Mouse (Mus musculus): Measurements from ENCODE around the gene Smg6. TPM values are rescaled to one million over a fixed set of nuclear protein-coding genes. Genes with fewer than 3 reads are reported as not detected.

The Smg6 gene
- total RNA-seq, 2 experiments from 2014 or later = 24.1 to 25.3 TPM

DNA sequence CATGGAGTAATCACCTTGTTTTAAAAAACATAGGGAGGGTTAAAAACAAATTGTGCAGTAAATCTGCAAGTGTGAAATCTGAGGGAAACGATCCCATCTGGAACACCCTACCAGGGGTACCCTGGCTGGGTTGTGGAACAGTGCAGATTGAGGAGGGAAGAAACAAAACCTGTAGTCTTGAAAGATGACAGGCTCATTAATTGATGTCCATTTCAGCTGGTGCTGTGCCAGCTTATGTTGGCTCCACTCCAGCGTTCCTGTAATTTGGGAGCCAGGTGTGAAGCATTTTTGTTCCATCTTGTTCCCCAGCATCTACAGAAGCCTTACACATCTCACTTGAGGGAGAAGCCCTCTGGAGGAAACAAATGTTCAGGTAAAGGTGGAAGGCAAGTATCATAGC is 153.0 kb downstream of the Smg6 start:
- no peak for DNase-seq
- intact Hi-C loops (cut with DNase I) = no loop called here

DNA sequence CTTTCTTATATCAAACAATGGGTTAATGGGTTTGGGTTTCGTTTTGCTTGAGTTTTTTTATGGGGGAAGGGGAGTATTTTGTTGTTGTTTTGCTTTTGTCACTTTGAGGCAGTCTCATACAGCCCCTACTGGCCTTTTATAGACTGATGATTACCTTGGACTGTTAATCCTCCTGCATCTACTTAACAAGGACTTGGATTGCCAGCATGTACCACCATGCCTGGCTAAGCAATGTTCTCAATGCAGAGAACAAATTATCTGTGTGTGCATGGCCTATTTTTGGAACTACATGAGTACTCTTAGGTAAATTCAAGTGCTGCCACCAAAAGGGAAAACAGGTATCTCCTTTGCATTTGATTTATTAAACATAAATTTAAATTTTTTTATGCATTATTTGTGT is 157.4 kb downstream of the Smg6 start:
- DNase-seq = no peak
- intact Hi-C loops (cut with DNase I) = no loop called here

DNA sequence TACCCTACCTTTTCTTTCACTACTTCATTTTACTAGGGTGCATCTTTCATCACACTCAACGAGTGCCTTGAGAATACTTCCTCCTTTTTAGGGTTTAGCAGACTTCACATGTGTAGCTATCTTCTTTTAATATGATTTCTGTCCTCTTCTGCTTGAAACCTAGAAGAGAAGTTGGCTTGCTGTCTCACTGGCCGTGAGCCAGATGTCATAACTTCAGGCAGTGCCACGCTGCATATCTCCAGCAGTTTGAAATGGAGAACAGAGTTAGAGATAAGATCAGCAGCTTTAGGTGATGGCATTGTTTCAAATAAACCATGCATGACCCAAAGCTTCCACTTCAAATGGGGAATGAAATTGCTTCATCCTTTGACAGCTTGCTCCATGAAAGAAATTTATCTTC is 166.5 kb downstream of the Smg6 start:
- intact Hi-C loops (cut with DNase I) = no loop called here

DNA sequence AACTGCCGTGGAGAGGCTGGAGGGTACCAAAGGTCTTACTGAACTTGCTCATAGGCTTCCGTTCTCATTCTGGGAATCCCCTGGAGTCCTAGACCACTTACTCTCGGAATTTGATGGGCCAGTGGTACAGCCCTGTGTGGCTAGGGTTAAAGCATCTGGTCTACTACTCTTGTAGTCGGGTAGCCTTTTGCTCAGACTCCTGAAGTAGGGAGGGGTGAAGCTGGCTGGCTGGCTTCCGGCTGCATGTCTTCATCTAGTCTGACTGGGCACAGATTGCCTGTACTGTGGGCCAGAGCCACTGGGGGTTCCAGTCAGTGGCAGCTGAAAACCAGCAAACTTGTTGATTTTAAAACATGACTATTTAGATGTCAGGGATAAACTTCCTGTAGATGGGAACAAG is 167.0 kb downstream of the Smg6 start:
- intact Hi-C loops (cut with DNase I) = no loop called here
- DNase-seq = peak; percentile 68 to 73

More for the DNA sequence above, 166.5 kb downstream of the Smg6 start:
- DNase-seq = peak; percentile 48 to 52

DNA sequence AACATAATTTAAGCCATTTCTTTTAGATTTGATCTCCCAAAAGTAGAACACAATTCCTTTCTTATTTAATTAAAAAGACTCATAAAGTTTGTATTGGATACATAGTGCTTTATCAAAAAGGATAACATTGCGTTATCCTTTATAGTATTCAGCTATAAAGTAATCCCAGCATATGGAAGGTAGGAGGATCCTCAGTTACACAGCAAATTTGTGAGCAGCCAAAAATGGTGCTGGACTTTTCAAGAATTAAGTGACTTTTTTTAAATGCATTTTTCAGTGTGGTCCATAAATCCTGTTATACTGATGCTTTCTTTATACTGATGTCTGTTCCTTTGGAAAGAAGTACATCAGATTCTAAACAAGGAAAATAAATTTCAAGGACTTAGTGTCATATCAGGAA is 169.1 kb downstream of the Smg6 start:
- intact Hi-C loops (cut with DNase I) = no loop called here
- DNase-seq = no peak

DNA sequence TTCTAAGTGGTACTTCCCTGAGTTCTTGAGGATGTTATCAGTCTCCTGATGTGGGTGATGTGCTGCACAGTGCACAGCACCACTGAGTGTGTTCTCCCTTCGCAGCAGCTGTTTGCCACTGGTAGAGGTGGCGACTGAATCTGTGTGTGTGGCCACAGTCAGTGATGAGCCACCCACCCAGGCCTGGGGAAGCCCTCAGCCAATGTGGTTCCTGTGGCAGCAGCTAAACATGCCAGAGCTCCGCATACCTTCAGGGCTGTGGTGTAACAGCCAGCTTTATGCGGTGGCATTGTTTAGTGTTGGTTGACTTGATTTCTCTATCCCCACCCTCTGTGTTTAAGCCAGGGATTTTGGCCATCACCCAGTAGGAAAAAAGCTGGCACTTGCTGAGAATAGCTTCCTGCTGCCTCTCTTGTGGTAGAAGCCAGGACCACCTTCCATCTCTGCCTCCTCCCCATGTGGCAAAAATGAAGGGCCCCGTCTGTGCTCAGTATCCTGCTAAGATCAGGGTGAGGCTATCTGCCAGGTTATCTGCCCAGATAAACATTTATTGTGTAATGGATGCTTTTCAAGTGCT is 177.2 kb downstream of the Smg6 start:
- intact Hi-C loops (cut with DNase I) = no loop called here
- no peak for DNase-seq

DNA sequence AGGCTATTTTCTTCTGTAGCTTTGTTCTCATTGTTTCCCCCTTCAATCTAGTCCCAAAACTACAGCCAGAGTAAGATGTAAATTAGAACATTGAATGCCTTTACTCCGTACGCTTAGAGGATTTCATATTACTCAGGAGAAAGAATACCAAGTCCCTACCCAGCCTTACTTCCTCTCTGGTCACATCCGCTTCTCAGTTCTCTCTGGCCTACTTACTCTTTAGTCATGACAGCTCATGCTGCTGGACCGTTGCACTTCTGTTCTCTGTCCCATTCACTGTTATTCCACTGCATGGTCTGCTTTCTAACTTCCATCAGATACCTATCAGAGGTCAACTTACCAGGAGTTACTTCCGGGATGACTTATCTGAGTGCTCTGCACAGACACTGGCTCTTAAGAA is 181.0 kb downstream of the Smg6 start:
- no peak for DNase-seq
- intact Hi-C loops (cut with DNase I) = no loop called here

DNA sequence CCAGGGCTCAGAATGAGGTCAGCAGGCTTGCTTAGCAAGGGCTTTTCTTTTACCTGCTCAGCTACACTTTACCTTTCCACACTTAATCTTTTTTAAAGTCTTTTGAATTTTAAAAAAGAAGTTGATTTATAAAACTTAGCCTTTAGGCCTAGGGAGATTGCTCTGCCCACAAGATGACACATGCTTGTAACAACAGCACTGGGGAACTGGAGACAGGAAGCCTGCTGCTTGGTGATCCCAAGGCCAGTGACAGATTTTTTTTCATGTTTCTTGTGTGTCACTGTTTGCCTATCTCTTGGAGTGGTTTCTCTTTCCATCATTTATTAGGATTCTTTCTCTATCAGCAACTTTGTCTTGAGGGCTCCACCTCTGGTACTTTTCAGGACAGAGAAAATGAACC is 183.3 kb downstream of the Smg6 start:
- no peak for DNase-seq

DNA sequence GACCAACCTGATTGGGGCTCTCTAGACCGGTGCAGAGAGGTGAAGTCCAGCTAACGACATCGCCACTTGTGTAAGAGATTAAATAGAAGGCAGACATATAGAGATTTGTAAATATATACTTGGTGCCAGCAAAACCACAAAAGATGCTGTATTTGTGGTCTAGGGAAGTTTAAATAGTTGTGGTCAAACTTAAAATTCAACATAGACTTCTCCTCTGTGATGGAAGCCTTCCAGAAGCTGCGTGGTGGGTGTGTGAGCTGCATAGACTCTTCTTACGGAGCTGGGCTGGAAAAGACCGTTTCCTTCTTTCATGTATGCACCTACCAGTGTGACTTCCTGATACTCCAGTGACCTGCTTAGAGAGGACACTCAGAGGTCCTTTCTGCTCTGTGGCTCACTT is 190.8 kb downstream of the Smg6 start:
- DNase-seq = no peak
- intact Hi-C loops (cut with DNase I) = no loop called here

More for the DNA sequence above, 183.3 kb downstream of the Smg6 start:
- intact Hi-C loops (cut with DNase I) = no loop called here

DNA sequence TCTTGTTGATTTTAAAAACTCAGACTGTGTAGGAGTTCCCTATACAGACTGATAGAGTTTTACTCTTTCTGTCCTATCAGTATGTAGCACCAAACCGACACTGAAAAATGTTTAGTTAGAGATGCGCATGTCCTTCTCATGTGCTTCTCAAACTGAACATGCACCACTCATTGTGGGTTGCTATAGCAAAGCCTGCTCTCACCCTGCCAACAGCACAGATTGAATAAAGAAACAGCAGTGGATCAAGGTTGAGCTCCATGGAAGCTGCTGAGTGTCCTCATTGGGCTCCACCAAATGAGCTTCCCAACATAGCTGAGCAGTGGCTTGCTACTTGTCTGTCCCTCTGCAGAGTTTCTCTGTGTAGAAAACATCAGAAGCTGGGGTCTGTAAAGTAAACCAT is 192.5 kb downstream of the Smg6 start:
- DNase-seq = no peak
- intact Hi-C loops (cut with DNase I) = no loop called here

DNA sequence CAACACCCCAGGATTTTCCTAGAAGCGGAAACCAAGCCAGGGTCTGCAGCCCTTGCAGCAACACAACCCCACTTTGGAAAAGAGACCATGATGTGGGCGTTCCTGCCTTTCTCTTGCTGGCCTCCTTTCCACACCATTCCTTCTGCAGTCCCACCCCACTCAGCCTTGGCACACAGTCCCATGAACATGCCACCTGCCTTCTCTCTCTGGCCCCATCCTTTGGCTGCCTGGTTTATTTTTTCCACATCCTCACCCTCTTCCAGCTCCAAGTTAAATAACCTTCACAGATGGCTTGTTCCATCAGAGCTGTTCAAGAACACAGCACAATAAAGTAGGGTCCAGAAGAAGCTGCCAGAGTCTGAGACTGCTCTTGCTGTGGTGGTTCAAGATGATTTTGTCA is 193.7 kb downstream of the Smg6 start:
- no peak for DNase-seq
- intact Hi-C loops (cut with DNase I) = no loop called here

DNA sequence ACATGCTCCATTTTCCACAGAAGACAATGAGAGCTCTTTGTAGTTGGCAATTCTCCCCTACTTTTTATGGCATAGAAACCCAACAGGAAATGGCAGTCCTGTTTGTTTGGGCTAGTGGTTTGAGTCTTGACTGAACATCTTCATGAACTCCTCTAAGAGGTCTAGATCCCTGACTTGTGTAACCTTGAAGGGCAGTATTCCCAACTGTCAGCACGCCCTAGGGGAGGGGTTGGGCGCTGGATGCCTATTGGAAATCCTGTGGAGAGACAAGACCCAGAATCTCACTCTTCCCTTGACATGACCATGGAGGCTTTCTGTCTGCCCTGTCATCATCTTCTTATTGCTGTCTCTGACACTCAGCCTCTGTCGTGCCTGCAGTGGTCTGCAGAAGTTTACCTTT is 194.2 kb downstream of the Smg6 start:
- intact Hi-C loops (cut with DNase I) = no loop called here
- DNase-seq = no peak

DNA sequence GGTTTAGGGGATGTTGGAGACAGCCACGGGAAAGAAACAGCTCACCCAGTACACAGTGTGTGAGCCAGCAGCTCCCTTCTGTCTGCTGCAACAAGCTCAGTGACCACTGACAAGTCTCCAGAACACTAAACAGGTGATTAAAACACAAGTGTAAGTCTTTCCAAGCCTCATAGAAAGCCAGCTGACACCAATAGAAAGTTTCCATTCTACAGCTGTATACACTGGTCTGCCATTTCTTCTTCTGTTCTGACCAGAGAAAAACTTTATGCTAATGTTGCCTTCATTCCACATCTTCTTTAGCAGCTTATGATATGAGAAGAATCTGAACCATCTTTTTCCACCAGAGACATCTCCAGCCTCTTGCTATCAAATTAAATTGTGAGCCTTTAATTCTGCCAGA is 195.7 kb downstream of the Smg6 start:
- no peak for DNase-seq
- intact Hi-C loops (cut with DNase I) = no loop called here

DNA sequence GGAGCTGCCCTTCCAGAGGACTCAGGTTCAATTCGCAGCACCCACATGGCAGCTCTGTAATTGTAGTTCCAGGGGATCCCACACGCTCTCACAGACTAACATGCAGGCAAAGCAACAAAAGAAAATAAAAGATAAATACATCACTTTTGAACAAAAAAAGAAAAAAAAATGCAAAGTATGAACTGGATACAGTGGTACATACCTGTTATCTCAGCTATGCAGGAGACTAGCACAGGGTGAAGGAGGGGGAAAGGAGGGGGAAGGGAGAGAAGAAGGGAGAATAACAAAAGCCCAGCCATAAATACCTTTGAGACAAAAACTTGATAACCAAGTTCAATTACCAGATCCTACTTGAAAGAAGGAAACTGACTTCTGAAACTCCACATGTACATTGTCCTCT is 198.8 kb downstream of the Smg6 start:
- DNase-seq = no peak
- intact Hi-C loops (cut with DNase I) = no loop called here

DNA sequence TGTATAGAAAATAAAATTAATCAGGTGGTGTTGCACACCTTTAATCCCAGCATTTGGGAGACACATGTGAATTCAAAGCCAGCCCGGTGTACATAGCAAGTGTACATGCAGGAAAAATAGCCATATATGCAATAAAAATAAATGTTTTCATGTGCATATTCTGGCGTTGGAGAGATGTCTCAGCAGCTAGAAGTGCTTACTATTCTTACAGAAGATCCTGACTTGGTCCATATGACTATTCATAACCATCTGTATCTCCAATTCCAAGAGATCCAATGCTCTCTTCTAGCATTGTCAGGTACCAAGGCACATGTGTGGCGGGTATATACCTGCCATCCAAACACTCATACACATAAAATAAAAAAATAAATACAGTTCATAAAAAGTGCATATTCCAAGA is 200.8 kb downstream of the Smg6 start:
- intact Hi-C loops (cut with DNase I) = no loop called here

DNA sequence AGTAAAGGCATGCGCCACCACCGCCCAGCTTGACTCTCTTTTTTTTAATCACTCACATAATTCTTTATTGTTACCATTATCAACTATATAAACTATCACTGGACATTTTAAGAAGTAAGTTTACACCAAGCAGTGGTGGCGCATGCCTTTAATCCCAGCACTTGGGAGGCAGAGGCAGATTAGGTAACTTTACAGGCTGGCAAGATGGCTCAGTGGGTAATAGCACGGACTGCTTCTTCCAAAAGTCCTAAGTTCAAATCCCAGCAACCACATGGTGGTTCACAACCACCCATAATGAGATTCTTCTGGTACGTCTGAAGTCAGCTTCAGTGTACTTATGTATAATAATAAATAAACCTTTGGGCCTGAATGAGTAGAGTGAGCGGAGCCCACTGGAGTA is 203.9 kb downstream of the Smg6 start:
- no peak for DNase-seq
- intact Hi-C loops (cut with DNase I) = no loop called here

More for the DNA sequence above, 200.8 kb downstream of the Smg6 start:
- no peak for DNase-seq

DNA sequence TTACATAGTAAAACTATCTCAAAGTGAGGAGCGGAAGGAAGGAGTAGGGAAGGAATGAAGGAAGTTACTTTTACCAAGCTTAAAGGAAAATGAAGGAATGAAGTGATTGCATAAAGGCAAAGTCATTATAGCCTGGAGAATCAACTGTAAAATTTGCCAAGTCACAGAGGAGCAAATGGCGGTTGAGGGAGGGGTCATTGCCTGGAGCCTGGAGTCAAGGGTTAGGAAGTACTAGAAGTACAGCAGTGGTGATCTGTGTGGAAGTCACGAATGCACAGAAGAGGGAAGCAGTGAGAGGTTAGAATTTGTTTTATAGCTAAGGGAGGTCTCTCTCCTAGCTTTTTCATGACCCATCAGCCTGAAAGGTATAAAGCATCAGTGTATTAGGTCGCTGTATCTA is 205.7 kb downstream of the Smg6 start:
- no peak for DNase-seq
- intact Hi-C loops (cut with DNase I) = loop anchor here (5.0 kb wide), 1 partner anchor 36 kb away; the partner anchor contains the start of gene Hic1

DNA sequence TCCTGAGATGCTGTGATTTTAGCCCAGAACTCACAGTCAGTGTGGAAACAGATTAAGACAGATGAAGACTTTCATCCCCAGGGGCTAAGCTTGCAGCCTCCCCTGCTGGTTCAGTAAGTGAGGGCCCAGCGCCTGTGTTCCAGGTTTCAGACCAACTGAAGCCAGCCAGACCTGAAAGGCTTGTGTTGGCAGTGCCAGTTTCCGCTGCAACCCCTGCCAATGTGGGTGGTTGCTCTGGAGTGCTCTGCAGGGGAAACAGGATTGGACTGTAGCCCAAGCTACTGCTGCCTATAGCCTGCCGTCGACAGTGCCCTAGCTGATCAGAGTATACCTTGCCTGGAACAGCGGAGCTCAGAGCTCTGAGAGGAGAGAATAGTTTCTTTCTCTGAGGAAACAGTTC is 206.7 kb downstream of the Smg6 start:
- peak; percentile 82 to 86 for DNase-seq
- intact Hi-C loops (cut with DNase I) = loop anchor here (5.0 kb wide), 1 partner anchor 35 kb away; the partner anchor contains the start of gene Hic1

DNA sequence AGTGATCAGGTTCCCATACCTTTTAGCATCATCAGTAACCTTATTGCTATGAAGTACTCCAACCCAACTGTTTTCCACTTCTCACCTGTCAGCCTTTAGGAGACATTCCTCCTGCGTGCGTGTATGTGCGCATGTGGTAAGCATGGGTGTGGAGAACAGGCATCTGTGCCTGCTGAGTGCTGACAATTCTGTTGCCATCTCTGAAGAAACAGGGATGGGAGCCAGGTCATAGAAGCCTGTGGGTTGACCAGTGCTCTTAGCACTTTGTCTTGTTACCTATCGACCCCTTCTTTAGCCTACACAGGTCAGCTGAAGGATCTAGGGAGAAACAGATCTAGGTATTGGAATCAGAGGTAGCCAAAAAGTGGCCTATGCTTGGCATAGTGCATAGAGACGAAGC is 207.8 kb downstream of the Smg6 start:
- DNase-seq = no peak
- intact Hi-C loops (cut with DNase I) = loop anchor here (5.0 kb wide), 1 partner anchor 34 kb away; the partner anchor contains the start of gene Hic1

DNA sequence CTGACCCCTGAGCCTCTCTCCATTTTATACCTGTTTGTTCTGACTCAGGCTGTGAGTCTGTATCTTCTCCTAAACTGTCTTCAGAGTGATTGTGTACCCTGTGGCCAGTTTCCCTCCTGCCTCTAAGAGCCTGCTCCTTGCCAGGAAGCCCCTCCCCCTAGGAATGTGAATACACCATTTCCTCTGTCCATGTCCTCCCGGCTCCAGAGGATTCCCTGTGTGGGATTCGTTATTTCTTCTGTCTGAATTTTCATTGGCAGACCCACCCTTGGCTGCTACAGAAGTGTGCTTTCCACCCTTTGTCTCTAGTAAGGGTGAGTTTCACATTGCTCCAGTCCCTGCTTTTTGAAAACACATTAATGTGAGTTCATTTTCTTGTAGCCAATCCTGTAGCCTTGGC is 208.3 kb downstream of the Smg6 start:
- DNase-seq = peak; percentile 82 to 83
- intact Hi-C loops (cut with DNase I) = loop anchor here (5.0 kb wide), 1 partner anchor 33 kb away; the partner anchor contains the start of gene Hic1

DNA sequence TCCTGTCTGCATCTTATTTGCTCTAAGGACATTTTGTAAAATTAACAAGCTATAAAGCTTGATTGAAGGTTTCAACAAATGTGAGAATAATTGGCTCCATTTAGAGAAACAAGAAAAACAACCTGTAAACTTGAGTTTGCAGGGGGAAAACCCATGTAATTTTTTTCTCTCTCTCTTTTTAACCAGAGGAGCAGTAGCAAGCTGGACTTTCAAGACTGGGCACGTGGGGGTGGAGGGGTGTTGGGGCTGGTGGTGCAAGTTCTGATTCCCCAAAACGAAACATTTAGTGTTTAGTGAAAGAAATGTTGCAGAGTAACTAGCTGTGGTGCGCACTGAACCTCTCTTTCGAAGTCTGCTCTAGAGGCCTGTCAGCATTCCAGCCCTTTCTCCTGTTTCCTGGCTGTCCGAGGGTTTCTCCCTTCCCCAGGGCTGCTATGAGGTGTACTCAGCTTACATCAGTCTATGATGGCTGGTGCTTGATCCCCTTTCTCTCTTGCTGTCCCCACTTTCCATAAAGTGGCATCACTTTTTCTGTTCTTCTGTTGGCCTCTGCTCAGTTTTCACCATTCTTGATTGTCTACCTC is 209.0 kb downstream of the Smg6 start:
- no peak for DNase-seq
- intact Hi-C loops (cut with DNase I) = loop anchor here (5.0 kb wide), 2 partner anchors 33 to 82 kb away; partner anchors contain the start of gene Hic1

DNA sequence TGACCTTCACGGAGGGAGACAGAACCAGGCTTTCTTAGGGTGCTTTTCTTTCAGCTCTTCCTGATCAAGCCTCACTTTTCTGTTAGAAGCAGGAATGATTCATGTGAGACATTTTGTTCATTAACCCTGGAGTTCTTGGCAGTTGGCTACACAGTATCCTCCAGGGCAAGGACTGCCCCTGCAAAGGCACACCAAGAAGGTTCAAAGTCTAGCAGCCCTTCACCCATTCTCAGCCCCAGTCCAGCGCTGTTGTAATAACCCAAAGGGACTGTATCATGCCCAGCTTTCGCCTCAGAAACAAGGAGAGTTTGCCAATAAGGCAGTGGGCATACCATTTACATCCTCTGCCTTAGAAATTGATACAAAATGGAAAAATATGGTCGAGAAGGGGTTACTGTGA is 209.7 kb downstream of the Smg6 start:
- intact Hi-C loops (cut with DNase I) = loop anchor here (5.0 kb wide), 1 partner anchor 83 kb away; no protein-coding TSS in a partner anchor
- no peak for DNase-seq

Measured in heart, postnatal 10 days (tissue).